Mouse (Mus musculus): Measurements from ENCODE around the gene Uvrag.

GRCm38 (mm10) chr7:99187451-99187850, 46.5 kb upstream of the Uvrag start:
- TF ChIP-seq CTCF (IDR thresholded peaks at IDR 0.05; ENCODE audit: extremely low read depth, insufficient read depth, insufficient read length, insufficient replicate concordance) (no peak), POLR2A (IDR thresholded peaks at IDR 0.05; ENCODE audit: low read depth, low read length) (no peak)
